Mouse (Mus musculus): Measurements from ENCODE around the gene Surf4.
A peak's percentile ranks its signal among the peaks of the same experiment; 100 is the strongest.
"Not testable (repeated sequence)": the region's sequence is repeated elsewhere in the genome, so short reads cannot be mapped to it uniquely, and the experiment has no call there.

Gene Surf4

GRCm38 (mm10) chr2:26902467-26903220 lies 31.1 kb downstream of the Surf4 start, which contains the start of gene Surf6:
Gene Surf6 (minus strand): TSS chr2:26902879.
- DNase-seq (ENCODE audit: low spot score), result peak; percentile 98

- DNase-seq (ENCODE audit: low spot score), result no peak
Measured at GRCm38 (mm10) chr2:26901834-26902400, 31.8 kb downstream of the Surf4 start.

GRCm38 (mm10) chr2:26900731-26901130 lies 33.0 kb downstream of the Surf4 start:
- DNase-seq (ENCODE audit: low spot score), result no peak

GRCm38 (mm10) chr2:26895898-26896297 lies 37.8 kb downstream of the Surf4 start:
- DNase-seq (ENCODE audit: low spot score), result no peak

GRCm38 (mm10) chr2:26886170-26886569 lies 47.6 kb downstream of the Surf4 start:
- not testable (repeated sequence) for DNase-seq (ENCODE audit: low spot score)

GRCm38 (mm10) chr2:26885541-26885940 lies 48.2 kb downstream of the Surf4 start:
- DNase-seq (ENCODE audit: low spot score), result not testable (repeated sequence)

- no peak for DNase-seq (ENCODE audit: low spot score)
Measured at GRCm38 (mm10) chr2:26878571-26878970, 55.2 kb downstream of the Surf4 start.

- no peak for DNase-seq (ENCODE audit: low spot score)
Measured at GRCm38 (mm10) chr2:26870666-26871065, 63.1 kb downstream of the Surf4 start.
